Mouse (Mus musculus) lung, adult 2 months (tissue): ENCODE data around the gene E030030I06Rik.

Source experiments
- CTCF ChIP-seq: fragments of 200-500 bp; IDR thresholded peaks from 2 replicates; pipeline ENCODE4 v1.5.1; 2011; ENCODE audit warnings: mild to moderate bottlenecking, low read length, control low read depth; ENCODE audit not compliant: insufficient read depth
- POLR2A ChIP-seq: fragments of 200-500 bp; IDR thresholded peaks from 2 replicates; pipeline ENCODE4 v1.6.1; 2011; ENCODE audit warnings: low read depth, mild to moderate bottlenecking, control low read depth, low read length, borderline replicate concordance; ENCODE audit errors: extremely low read depth

DNA sequence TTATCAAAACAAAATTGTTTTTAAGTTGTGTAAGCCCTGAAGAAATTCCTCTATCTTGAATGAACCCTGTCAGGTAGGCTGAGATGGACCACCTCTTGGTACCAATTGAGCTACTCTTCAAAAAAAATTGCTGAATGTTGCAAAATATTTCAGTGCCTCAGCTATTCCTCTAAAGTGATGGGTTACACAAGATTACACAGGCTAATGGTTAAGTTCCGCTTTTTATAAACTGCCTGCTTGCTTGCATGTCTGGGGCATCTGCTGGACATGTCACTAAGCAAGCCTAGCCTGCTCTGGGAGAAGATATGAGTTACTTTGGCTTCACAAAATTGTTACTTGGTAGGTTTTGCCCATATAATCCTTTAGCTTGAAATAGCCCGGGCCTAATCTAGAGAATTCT, 78.9 kb downstream of the E030030I06Rik start:
- TF ChIP-seq CTCF (no peak), POLR2A (no peak)
